Mouse (Mus musculus): Measurements from ENCODE around the gene Shroom3.

The Shroom3 gene

GRCm38 (mm10) chr5:92830391-92830790 lies 147.2 kb downstream of the Shroom3 start:
- DNase-seq (ENCODE audit: low read depth, low spot score): no peak
- Histone ChIP-seq H3K36me3 (ENCODE audit: control insufficient read depth, insufficient read depth, low read length, poor library complexity, severe bottlenecking) (no peaks in the 10 kb centered on the region), H3K27me3 (ENCODE audit: control insufficient read depth, insufficient read depth, low read length, poor library complexity, severe bottlenecking) (no peaks in the 10 kb centered on the region)

- Histone ChIP-seq H3K27me3 (ENCODE audit: control insufficient read depth, insufficient read depth, low read length, poor library complexity, severe bottlenecking) (no peaks in the 10 kb centered on the region), H3K36me3 (ENCODE audit: control insufficient read depth, insufficient read depth, low read length, poor library complexity, severe bottlenecking) (no peaks in the 10 kb centered on the region)
- DNase-seq (ENCODE audit: low read depth, low spot score): no peak
Measured at GRCm38 (mm10) chr5:92834513-92834912, 151.3 kb downstream of the Shroom3 start.

GRCm38 (mm10) chr5:92837311-92837710 lies 154.1 kb downstream of the Shroom3 start:
- Histone ChIP-seq H3K27me3 (ENCODE audit: control insufficient read depth, insufficient read depth, low read length, poor library complexity, severe bottlenecking) (no peaks in the 10 kb centered on the region), H3K36me3 (ENCODE audit: control insufficient read depth, insufficient read depth, low read length, poor library complexity, severe bottlenecking) (no peaks in the 10 kb centered on the region)
- no peak for DNase-seq (ENCODE audit: low read depth, low spot score)

- H3K27me3 ChIP-seq (ENCODE audit: control insufficient read depth, insufficient read depth, low read length, poor library complexity, severe bottlenecking): no peaks in the 10 kb centered on the region
- no peaks in the 10 kb centered on the region for H3K36me3 ChIP-seq (ENCODE audit: control insufficient read depth, insufficient read depth, low read length, poor library complexity, severe bottlenecking)
- no peak for DNase-seq (ENCODE audit: low read depth, low spot score)
Measured at GRCm38 (mm10) chr5:92838351-92838784, 155.1 kb downstream of the Shroom3 start.

- Histone ChIP-seq H3K27me3 (ENCODE audit: control insufficient read depth, insufficient read depth, low read length, poor library complexity, severe bottlenecking) (no peaks in the 10 kb centered on the region), H3K36me3 (ENCODE audit: control insufficient read depth, insufficient read depth, low read length, poor library complexity, severe bottlenecking) (no peaks in the 10 kb centered on the region)
- DNase-seq (ENCODE audit: low read depth, low spot score): no peak
Measured at GRCm38 (mm10) chr5:92839314-92839713, 156.1 kb downstream of the Shroom3 start.

GRCm38 (mm10) chr5:92841474-92841873 lies 158.2 kb downstream of the Shroom3 start:
- Histone ChIP-seq H3K36me3 (ENCODE audit: control insufficient read depth, insufficient read depth, low read length, poor library complexity, severe bottlenecking) (no peaks in the 10 kb centered on the region), H3K27me3 (ENCODE audit: control insufficient read depth, insufficient read depth, low read length, poor library complexity, severe bottlenecking) (no peaks in the 10 kb centered on the region)
- DNase-seq (ENCODE audit: low read depth, low spot score): no peak

GRCm38 (mm10) chr5:92842417-92842816 lies 159.2 kb downstream of the Shroom3 start:
- H3K36me3 ChIP-seq (ENCODE audit: control insufficient read depth, insufficient read depth, low read length, poor library complexity, severe bottlenecking): no peaks in the 10 kb centered on the region
- H3K27me3 ChIP-seq (ENCODE audit: control insufficient read depth, insufficient read depth, low read length, poor library complexity, severe bottlenecking): no peaks in the 10 kb centered on the region
- no peak for DNase-seq (ENCODE audit: low read depth, low spot score)

GRCm38 (mm10) chr5:92842881-92843280 lies 159.6 kb downstream of the Shroom3 start:
- Histone ChIP-seq H3K27me3 (ENCODE audit: control insufficient read depth, insufficient read depth, low read length, poor library complexity, severe bottlenecking) (no peaks in the 10 kb centered on the region), H3K36me3 (ENCODE audit: control insufficient read depth, insufficient read depth, low read length, poor library complexity, severe bottlenecking) (no peaks in the 10 kb centered on the region)
- DNase-seq (ENCODE audit: low read depth, low spot score): no peak

GRCm38 (mm10) chr5:92843850-92844785 lies 160.9 kb downstream of the Shroom3 start:
- DNase-seq (ENCODE audit: low read depth, low spot score): no peak
- no peaks in the 10 kb centered on the region for H3K36me3 ChIP-seq (ENCODE audit: control insufficient read depth, insufficient read depth, low read length, poor library complexity, severe bottlenecking)
- no peaks in the 10 kb centered on the region; the same call in 1 of the 2 replicates for H3K27me3 ChIP-seq (ENCODE audit: control insufficient read depth, insufficient read depth, low read length, poor library complexity, severe bottlenecking)

GRCm38 (mm10) chr5:92849743-92850142 lies 166.5 kb downstream of the Shroom3 start:
- DNase-seq (ENCODE audit: low read depth, low spot score): no peak
- no peaks in the 10 kb centered on the region for H3K36me3 ChIP-seq (ENCODE audit: control insufficient read depth, insufficient read depth, low read length, poor library complexity, severe bottlenecking)
- no peaks in the 10 kb centered on the region; the same call in 1 of the 2 replicates for H3K27me3 ChIP-seq (ENCODE audit: control insufficient read depth, insufficient read depth, low read length, poor library complexity, severe bottlenecking)

GRCm38 (mm10) chr5:92850925-92851324 lies 167.7 kb downstream of the Shroom3 start:
- DNase-seq (ENCODE audit: low read depth, low spot score): no peak
- no peaks in the 10 kb centered on the region; the same call in 1 of the 2 replicates for H3K27me3 ChIP-seq (ENCODE audit: control insufficient read depth, insufficient read depth, low read length, poor library complexity, severe bottlenecking)
- no peaks in the 10 kb centered on the region for H3K36me3 ChIP-seq (ENCODE audit: control insufficient read depth, insufficient read depth, low read length, poor library complexity, severe bottlenecking)

GRCm38 (mm10) chr5:92854983-92855382 lies 171.7 kb downstream of the Shroom3 start:
- no peak for DNase-seq (ENCODE audit: low read depth, low spot score)
- no peaks in the 10 kb centered on the region for H3K36me3 ChIP-seq (ENCODE audit: control insufficient read depth, insufficient read depth, low read length, poor library complexity, severe bottlenecking)
- H3K27me3 ChIP-seq (ENCODE audit: control insufficient read depth, insufficient read depth, low read length, poor library complexity, severe bottlenecking): no peaks in the 10 kb centered on the region

GRCm38 (mm10) chr5:92856346-92856745 lies 173.1 kb downstream of the Shroom3 start:
- Histone ChIP-seq H3K27me3 (ENCODE audit: control insufficient read depth, insufficient read depth, low read length, poor library complexity, severe bottlenecking) (no peaks in the 10 kb centered on the region), H3K36me3 (ENCODE audit: control insufficient read depth, insufficient read depth, low read length, poor library complexity, severe bottlenecking) (no peaks in the 10 kb centered on the region)
- DNase-seq (ENCODE audit: low read depth, low spot score): no peak

GRCm38 (mm10) chr5:92857177-92857576 lies 173.9 kb downstream of the Shroom3 start:
- no peak for DNase-seq (ENCODE audit: low read depth, low spot score)
- H3K27me3 ChIP-seq (ENCODE audit: control insufficient read depth, insufficient read depth, low read length, poor library complexity, severe bottlenecking): no peaks in the 10 kb centered on the region

GRCm38 (mm10) chr5:92858104-92858503 lies 174.9 kb downstream of the Shroom3 start:
- no peaks in the 10 kb centered on the region for H3K27me3 ChIP-seq (ENCODE audit: control insufficient read depth, insufficient read depth, low read length, poor library complexity, severe bottlenecking)
- no peak for DNase-seq (ENCODE audit: low read depth, low spot score)
- H3K36me3 ChIP-seq (ENCODE audit: control insufficient read depth, insufficient read depth, low read length, poor library complexity, severe bottlenecking): no peaks in the 10 kb centered on the region

More at GRCm38 (mm10) chr5:92857177-92857576, 173.9 kb downstream of the Shroom3 start:
- H3K36me3 ChIP-seq (ENCODE audit: control insufficient read depth, insufficient read depth, low read length, poor library complexity, severe bottlenecking): no peaks in the 10 kb centered on the region
